ENCODE assay signal across 11 mouse cellular contexts in the genomic region with DNA sequence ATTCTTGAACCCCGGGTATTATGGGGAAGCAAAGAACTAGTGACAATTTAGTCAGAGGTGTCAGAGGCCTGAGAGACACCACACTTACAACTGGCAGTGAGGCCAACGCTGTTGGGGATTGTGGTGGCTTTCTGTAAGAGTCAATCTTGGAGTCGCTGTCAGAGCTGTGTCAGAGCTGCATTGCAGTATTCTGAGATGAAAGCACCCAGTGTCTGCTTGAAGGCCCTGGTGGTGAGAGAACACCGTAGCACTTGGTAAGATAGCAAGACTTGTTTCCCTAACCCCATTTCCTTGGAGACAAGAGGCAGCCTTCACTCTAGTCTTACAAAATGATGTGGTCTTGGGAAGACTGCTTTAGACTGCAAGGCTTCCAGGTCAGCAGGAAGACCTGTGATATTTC. TPM values are rescaled to one million over a fixed set of nuclear protein-coding genes. Genes with fewer than 3 reads are reported as not detected.
A peak's percentile ranks its signal among the peaks of the same experiment; 100 is the strongest.
DNase-seq lines count a peak whose midpoint lies in the region; ATAC-seq lines count a peak whose summit lies in the region.
"Had no signal": no experiment of that assay in that cellular context is flagged by ENCODE, and none has a peak within 500 bp of the region (broad histone marks: within the 10 kb centered on the region; RNA-seq: fewer than 3 reads in every experiment).

No protein-coding gene starts in this region.

- H3K27me3 ChIP-seq in heart, embryonic 12.5 days (replicated peaks), result no peaks in the 10 kb centered on the region
- H3K27me3 ChIP-seq in intestine, embryonic 14.5 days (replicated peaks; ENCODE audit: control insufficient read depth, insufficient read depth, low read length), result no peaks in the 10 kb centered on the region

- peaks cover 52% of the 10 kb centered on the region for H3K4me1 ChIP-seq in heart, embryonic 12.5 days (replicated peaks)
- H3K4me1 ChIP-seq in intestine, embryonic 14.5 days (replicated peaks; ENCODE audit: control insufficient read depth, insufficient read depth, low read length), result peaks cover 20% of the 10 kb centered on the region

- 32% methylated on average over 4 of the region's 4 CpGs for WGBS in heart, embryonic 12.5 days
- WGBS in intestine, embryonic 14.5 days, result 54% methylated on average over 4 of the region's 4 CpGs

- peak overlapping the region; percentile 69 for H3K27ac ChIP-seq in heart, embryonic 12.5 days (ENCODE audit: poor library complexity, severe bottlenecking)
- peak overlapping the region; percentile 51; the same call in 1 of the 2 replicates for H3K27ac ChIP-seq in intestine, embryonic 14.5 days (ENCODE audit: low read depth)
- H3K27ac ChIP-seq: liver, embryonic 14.5 days had no signal

- H3K4me2 ChIP-seq in heart, embryonic 12.5 days, result 0 out of 2 replicates have a peak overlapping the region, but pooled peaks have one; percentile 18
- no peak overlapping the region for H3K4me2 ChIP-seq in intestine, embryonic 14.5 days (ENCODE audit: low read length)

- no peaks in the 10 kb centered on the region for H3K9me3 ChIP-seq in heart, embryonic 12.5 days (replicated peaks)
- H3K9me3 ChIP-seq in intestine, embryonic 14.5 days (ENCODE audit: control insufficient read depth, low read length), result no peaks in the 10 kb centered on the region

- H3K36me3 ChIP-seq in heart, embryonic 12.5 days, result no peaks in the 10 kb centered on the region
- no peaks in the 10 kb centered on the region for H3K36me3 ChIP-seq in intestine, embryonic 14.5 days (ENCODE audit: control insufficient read depth, insufficient read depth, low read length)

- DNase-seq in heart, postnatal 25 days (ENCODE audit: low spot score), result no peak
- peak; percentile 27 for DNase-seq in 3T3-L1 (ENCODE audit: low read depth, low spot score)
- DNase-seq in intestine, embryonic 14.5 days (ENCODE audit: low spot score), result no peak
- no peak for DNase-seq in left cerebral cortex, postnatal 36 days (ENCODE audit: low spot score in 2 of 2)
- DNase-seq in spleen, postnatal 36 days (ENCODE audit: low spot score in 2 of 2), result no peak
- DNase-seq: right cerebral cortex, postnatal 25 days; thymus, postnatal 25 days had no signal

- intact Hi-C loops in heart, postnatal 25 days (cut with DNase I), result no loop called here
- intact Hi-C loops in left cerebral cortex, postnatal 36 days (cut with DNase I), result no loop called here

- no peak for ATAC-seq in heart, embryonic 12.5 days (ENCODE audit: insufficient number of reproducible peaks, low FRiP score)
- ATAC-seq in CD4-positive, CD25-positive, alpha-beta regulatory T cell, adult 4 months, result peak; percentile 31
- ATAC-seq in intestine, embryonic 14.5 days (replicated peaks; ENCODE audit: low FRiP score, low TSS enrichment, low read depth), result no peak

- H3K9ac ChIP-seq in heart, embryonic 12.5 days, result peak overlapping the region; percentile 15; the same call in 1 of the 2 replicates
- no peak overlapping the region for H3K9ac ChIP-seq in intestine, embryonic 14.5 days (ENCODE audit: low read length)
- H3K9ac ChIP-seq: liver, embryonic 14.5 days had no signal

- H3K4me3 ChIP-seq in heart, embryonic 12.5 days, result no peak overlapping the region
- no peak overlapping the region for H3K4me3 ChIP-seq in intestine, embryonic 14.5 days (ENCODE audit: low read depth, low read length)
- H3K4me3 ChIP-seq: erythroblast, embryonic 14.5 days had no signal

RNA-seq across cellular contexts. Expression of gene 1700056E22Rik, which starts 18.2 kb away (rescaled TPM):
- polyA plus RNA-seq in heart, embryonic 12.5 days (2016; fragmentation: Nextera tagmentation; extraction: Ambion mirVana), result 3.2 and 3.8 TPM in 2 replicates
- total RNA-seq in heart, postnatal 25 days (2021), result under 1 TPM; 0.75 to 0.86 TPM
- polyA plus RNA-seq in CD4-positive, CD25-positive, alpha-beta regulatory T cell, adult 4 months (2017; shearing (Covaris generic)), result under 1 TPM in 1 of 2 experiments, not detected in 1; 0.94 TPM
- 0.93 and 1.6 TPM in 2 replicates for polyA plus RNA-seq in intestine, embryonic 14.5 days (2014; fragmentation: Nextera tagmentation; extraction: Ambion mirVana)
- total RNA-seq in left cerebral cortex, postnatal 36 days (2021), result under 1 TPM in 1 of 2 experiments, not detected in 1; 0.32 TPM

RNA-seq across cellular contexts. Expression of gene Dusp10, which starts 39.2 kb away (rescaled TPM):
- 13.0 and 14.9 TPM in 2 replicates for polyA plus RNA-seq in heart, embryonic 12.5 days (2016; fragmentation: Nextera tagmentation; extraction: Ambion mirVana)
- total RNA-seq in heart, postnatal 25 days (2021), result 1 to 10 TPM; 7.4 to 8.6 TPM
- polyA plus RNA-seq in CD4-positive, CD25-positive, alpha-beta regulatory T cell, adult 4 months (2017; shearing (Covaris generic)), result 10 to 100 TPM; 17.7 to 21.3 TPM
- 12.8 and 13.0 TPM in 2 replicates for polyA plus RNA-seq in intestine, embryonic 14.5 days (2014; fragmentation: Nextera tagmentation; extraction: Ambion mirVana)
- 1 to 10 TPM; 6.0 to 7.1 TPM for total RNA-seq in left cerebral cortex, postnatal 36 days (2021)
